Mouse (Mus musculus) embryo, embryonic 11.5 days (tissue): ENCODE results near the gene Wdr5b.

ENCODE experiments used
- DNase-seq: peaks from one replicate; pipeline ENCODE4 v3.0.0-alpha.2; 2012; ENCODE audit warnings: low read depth, low spot score

Wdr5b gene

GRCm38 (mm10) chr16:36071071-36071449 is 30.1 kb downstream of the Wdr5b start:
- no peak for DNase-seq

GRCm38 (mm10) chr16:36071450-36072379 is 30.7 kb downstream of the Wdr5b start, which contains the start of the genes Fam162a and Ccdc58:
Fam162a (minus strand) TSS chr16:36071594.
Ccdc58 (plus strand) TSS chr16:36071685.
- peak; percentile 82 for DNase-seq

GRCm38 (mm10) chr16:36072410-36073011 is 31.5 kb downstream of the Wdr5b start:
- no peak for DNase-seq

- no peak for DNase-seq
Observed at GRCm38 (mm10) chr16:36074772-36075171, 33.8 kb downstream of the Wdr5b start.

GRCm38 (mm10) chr16:36079916-36080315 is 38.9 kb downstream of the Wdr5b start:
- no peak for DNase-seq

GRCm38 (mm10) chr16:36087846-36088245 is 46.9 kb downstream of the Wdr5b start:
- no peak for DNase-seq

- no peak for DNase-seq
Observed at GRCm38 (mm10) chr16:36089065-36089464, 48.1 kb downstream of the Wdr5b start.

- no peak for DNase-seq
Observed at GRCm38 (mm10) chr16:36089850-36090616, 49.0 kb downstream of the Wdr5b start.

GRCm38 (mm10) chr16:36090785-36091509 is 50.0 kb downstream of the Wdr5b start:
- DNase-seq = no peak
